Mouse (Mus musculus) layer of hippocampus, postnatal 10 days (tissue): ENCODE measurements around the gene Fam186b. TPM values are rescaled to one million over a fixed set of nuclear protein-coding genes. Genes with fewer than 3 reads are reported as not detected.

Source experiments
- DNase-seq, 2 experiments: peaks; one replicate each; pipeline ENCODE4 v3.0.0; 2021; ENCODE audit warnings: low spot score in 2 of 2
- total RNA-seq, 2 experiments: library from RNA; stranded (reverse); gene quantifications; 2 replicates each; pipeline ENCODE4 v1.2.3; 2021

The Fam186b gene
- total RNA-seq, 2 experiments from 2014 or later: 2.0 to 2.1 TPM

DNA sequence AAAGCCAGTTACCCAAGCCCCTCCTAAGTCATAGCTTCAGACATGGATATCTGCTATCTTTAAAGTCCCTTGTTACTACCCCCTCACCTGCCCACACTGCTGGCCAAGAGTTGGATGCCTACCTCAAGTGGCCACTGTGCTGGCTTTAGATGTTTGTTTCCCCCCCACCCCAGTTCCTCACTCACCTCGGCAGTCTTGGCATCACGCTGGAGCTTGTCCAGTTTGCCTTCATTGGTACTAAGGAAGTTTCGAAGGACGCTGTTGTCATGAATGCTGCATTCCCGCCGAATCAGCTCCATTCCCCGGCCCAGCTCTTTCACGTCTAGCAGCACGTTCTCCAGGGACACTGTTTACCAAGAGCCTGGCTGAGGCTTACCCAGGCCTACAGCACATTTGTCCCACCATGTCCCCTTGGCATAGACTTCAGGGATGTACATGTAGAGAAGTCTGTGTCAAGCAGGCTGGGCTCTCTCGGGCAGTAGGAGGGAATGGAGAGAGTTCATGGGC lies 24.5 kb upstream of the Fam186b start:
- no peak for DNase-seq

DNA sequence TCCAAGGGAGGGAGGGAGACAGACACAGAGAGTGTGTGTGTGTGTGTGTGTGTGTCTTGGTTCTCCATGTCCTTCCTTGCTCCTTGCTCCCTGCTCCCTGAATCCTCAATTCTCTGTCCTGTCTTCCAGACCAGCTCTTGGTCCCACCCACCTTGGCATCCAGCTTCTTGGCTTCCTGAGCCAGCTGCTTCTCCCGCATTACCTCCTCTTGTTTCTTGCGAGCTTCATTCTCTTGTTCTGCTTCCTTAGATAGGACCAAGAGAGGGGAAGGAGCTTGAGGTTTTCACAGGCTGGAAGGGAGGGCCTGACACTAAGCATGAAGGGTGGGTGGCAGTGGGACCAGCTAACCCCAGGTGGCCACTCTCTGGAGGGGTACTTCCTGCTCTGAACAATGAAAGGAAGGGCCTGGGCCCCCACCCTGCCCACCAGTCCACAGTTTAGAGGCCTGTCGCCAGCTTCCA lies 23.8 kb upstream of the Fam186b start:
- DNase-seq: no peak

DNA sequence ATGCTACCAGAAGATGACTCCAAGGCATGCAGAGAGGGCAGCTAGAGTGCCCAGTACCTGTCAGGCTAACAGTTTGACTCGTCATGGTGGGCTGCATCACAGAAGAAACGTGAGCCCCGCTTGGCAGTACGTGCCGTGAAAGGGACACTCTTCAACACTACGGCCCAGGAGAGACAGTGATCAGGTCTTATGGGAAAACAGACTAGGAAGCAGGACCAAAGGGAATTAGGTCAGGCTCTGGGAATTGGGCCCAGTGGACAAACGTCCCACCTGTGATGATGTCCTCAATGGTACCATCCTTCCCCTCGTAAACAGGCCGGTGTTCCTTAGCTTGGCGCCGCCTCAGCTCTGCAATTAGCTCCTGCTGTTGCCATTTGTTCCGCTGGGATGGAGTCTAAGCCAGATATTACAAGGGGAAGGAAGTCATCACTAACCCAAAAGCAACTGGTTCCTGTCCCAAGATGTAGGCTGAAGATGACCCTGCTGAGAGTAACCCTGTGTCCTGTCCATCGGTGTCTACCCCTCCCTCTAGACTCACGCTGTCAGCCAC lies 23.2 kb upstream of the Fam186b start:
- no peak for DNase-seq

DNA sequence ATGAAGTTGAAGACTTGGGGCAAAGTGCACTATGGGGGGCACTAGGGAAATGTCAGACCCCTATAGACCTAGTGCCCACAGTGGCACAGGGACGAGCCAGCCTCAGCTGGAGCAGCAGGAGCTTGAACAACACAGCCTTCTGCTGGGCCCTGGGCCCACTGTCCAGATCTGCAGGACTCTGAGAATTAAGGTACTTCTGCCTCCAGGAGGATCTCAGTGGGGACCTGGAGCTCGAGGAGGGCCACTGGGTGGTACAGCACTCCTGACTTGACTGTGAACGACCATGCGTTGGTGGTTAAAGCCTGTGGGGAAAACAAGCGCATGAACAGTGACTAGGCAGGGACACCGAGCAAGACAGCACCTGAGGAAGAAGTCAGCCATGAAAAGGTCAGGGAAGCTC lies 22.4 kb upstream of the Fam186b start:
- no peak for DNase-seq

DNA sequence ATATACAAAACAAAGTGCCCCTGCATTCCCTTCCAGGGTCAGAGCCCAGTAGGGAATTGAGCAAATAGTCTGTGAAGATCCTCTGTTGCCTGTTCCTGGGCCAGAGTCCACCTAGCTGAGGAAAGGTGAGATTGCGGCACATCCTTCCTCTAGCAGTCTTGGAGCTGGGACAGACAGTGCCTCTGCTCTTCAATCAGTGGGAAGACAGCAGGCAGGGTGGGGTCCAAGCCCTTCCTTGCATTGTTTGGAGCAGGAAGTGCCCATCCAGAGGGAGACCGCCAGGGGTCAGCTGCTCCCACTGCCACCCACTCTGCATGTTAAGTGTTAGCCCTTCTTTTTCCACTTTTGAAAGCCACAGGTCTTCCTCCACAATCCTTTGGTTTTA lies 21.6 kb upstream of the Fam186b start:
- peak in 1 of 2 experiments; percentile 38 for DNase-seq

DNA sequence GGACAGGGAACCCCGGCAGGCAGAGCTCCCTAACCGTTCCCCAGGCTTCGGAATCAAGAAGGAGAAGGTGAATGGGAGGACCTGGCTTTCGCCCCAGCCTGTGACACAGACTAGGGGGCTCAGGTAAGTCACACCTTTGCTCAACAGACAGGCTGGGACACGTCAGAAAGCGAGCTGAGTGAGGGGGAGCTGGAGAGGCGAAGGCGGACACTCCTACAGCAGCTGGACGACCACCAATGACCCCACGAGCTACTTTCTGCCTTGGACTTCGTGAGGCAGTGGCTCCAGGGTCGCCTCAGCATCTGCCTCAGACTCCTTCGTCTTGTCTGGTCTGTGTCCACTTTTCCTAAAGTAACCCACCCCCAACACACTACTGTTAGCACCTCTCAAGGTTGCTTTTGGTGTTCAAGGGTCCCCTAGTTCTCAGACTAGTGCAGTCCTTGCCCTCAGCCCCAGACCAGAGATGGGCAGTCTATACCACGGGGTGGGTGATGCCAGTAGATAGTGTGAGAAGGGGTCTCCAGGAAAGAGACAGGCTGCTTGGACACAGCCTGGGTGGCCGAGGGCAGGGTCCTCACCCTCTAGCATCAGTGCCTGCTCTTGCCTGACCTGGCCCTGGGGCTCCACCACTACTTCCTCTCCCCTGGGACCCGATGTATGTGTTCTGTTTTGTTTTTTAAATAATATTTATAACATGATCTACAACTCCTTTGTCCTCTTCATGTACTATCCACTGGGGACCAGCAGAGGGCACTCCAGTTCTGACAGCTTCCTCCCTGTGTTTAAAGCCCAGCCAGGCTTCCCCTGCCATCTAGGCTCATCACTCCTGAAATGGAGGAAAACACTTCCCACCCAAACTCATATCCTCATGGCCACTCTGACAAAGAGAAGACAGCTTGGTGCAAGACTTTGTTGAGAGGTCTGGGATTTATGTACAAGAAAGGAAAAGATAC lies 20.9 kb upstream of the Fam186b start:
- peak; percentile 85 to 89 for DNase-seq

DNA sequence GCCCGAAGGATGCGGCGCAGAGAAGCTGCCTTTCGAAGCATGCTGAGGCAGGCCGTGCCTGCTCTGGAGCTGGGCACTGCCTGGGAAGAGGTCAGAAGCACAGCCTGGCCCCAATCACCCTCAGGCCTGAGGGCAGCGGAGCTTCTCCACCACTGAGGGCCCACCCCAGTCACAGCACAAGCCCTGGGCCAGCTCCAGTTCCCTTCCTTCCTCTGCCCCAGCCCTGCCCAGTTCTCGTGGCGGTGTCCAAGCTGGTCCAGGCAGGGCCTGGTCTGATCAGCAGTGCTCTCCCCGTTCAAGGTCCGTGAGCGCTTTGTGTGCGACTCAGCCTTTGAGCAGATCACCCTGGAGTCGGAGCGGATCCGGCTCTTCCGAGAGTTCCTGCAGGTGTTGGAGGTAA lies 19.2 kb upstream of the Fam186b start:
- DNase-seq: no peak

DNA sequence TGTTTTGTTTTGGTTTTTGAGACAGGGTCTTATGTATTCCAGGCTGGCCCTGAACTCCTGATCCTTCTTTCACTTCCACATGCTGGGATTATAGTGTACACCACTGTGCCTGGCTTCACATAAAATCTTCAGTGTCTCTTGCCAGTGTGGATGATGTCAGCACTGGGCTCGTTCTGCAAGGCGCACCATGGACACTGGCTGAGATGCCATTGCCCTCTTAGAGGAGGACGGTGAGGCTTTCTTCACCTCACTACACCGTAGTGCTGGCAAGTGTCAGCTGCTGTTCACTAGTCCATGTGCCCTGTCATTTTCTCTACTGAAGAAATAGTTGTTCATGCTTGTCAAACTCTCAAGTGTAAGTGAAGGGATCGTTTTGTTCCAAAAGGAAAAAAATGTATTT lies 14.9 kb upstream of the Fam186b start:
- no peak for DNase-seq

DNA sequence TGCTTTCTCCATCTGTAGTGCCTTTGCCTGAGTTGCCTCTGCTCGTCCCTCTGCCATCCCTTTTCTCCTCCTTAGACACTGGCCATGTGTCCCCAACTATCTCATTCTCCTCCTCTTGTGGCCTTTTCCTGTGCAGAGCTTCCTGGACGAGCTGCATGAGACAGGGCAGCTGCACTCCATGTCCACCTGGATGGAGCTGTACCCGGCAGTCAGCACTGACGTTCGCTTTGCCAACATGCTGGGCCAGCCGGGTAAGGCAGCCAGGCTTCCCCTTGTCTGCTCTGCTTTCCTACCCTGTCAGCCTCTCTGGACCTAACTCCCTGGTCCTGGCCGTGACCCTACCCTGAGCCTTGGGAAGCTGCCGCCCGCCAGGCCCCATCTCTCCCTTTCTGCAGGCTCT lies 13.9 kb upstream of the Fam186b start:
- no peak for DNase-seq

DNA sequence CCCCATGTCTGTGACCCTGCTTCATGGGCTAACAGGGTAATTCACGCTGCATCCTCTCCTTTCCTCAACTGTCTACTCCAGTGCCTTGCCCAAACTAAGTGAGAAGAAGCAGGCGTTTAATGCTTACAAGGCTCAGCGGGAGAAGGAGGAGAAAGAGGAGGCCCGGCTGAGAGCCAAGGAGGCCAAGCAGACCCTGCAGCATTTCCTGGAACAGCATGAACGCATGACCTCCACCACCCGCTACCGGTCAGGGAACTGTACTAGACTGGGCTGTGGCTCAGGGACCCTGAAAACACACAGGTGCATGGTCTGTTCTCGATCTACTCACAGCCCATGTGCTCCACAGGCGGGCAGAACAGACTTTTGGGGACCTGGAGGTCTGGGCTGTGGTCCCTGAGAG lies 11.8 kb upstream of the Fam186b start:
- DNase-seq: no peak

DNA sequence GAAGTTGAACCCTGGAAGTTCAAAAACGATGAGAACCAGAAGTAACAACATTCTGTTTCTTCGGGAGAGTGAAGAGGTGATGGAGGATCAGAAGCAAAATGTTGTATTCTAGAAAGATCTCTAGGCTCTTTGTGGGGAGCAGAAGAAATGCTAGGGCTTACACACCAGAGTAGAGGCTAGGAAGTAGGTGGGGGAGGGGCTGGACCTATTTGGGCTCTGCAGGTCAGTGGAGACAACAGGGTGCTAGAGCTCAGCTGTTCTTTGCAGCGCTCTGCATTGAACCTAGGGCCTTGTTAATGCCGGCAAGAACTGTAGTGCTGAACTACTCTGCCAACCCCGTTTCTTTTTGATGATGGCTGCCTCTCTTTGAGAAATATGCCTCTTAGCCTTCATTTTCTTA lies 525 bp upstream of the Fam186b start:
- DNase-seq: no peak

DNA sequence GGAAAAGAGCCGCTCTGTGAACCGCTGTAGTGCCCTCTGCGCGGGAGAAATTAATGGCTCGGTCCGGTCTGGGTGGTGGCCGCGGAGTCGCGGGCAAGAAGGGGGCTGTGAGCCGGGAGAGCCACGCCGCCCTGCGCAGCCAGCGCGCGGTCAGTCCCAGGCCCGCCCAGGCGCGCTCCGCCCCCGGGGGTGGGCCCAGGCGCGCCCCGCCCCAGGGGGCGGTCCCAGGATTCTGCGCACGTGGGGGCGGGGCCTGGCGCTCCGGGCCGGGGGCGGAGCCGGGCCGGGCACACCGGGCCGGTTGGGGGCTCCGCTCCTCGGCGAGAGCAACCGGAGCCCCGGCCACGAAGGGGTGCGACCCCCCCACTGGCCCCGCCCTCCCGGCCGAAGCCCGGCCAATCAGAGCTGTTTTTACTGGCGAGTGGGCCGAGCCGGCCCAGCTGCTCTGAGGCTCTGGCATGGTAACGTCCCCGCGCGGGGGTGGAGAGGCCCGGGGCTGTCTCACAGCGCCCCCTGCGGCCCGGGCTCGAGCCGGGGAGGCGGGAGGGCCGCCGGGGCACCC lies 794 bp downstream of the Fam186b start, which contains the start of gene Prpf40b:
Prpf40b (plus strand) TSS at position 275 of the 562 bp plus-strand sequence.
- DNase-seq: peak; percentile 96 to 97

DNA sequence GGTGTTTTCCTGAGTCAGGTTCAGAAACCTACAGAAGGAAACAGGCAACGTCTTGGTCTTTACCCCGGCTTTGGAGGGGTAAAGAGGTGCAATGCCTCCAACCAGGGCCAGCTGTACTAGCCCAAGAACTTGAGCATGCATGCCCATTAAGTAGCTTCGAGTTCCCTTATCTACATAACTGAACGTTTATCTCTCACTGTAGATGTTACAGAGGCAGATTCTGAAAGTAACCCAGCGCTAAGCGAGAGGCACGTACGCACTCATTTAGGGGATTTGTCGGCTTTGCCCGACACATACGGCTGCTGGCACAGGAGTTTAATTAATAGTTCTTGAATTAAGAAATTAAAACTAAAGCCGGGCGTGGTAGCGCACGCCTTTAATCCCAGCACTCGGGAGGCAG lies 1.4 kb downstream of the Fam186b start:
- DNase-seq: no peak

DNA sequence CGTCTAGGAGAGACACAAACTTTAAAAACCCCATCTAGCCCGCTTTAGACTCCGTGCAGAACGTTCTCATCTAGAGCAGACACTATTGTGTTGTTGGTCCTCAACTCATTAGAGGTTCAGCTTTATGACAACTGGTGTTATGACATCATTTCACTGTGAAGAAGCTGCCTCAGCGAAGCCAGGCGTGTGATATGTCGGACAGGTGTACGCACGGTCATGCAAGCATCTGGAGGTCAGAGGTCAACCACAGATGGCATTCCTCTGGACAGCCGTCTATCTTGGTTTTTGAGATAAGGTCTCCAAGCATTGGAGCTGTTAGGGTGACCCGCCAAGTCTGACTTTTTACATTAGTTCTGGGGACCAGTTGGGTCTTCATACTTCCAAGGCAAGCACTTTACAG lies 5.1 kb downstream of the Fam186b start:
- DNase-seq: no peak

DNA sequence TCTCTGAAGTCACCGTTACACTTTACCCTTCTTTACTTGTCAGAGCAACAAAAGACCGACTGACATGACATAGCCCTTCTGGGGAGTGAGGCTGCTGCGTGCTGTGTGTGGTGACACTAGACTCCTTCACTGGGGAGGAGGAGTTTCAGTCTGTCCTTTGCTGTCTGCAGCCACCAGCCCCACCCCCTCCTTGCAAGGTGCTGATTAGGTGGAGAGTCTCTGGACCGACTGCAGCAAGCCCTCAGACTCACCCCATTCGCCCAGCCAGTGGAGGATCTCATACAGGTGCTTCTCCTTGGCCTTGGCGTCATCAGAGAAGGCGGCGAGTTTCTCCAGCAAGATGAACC lies 10.5 kb downstream of the Fam186b start:
- DNase-seq: no peak

DNA sequence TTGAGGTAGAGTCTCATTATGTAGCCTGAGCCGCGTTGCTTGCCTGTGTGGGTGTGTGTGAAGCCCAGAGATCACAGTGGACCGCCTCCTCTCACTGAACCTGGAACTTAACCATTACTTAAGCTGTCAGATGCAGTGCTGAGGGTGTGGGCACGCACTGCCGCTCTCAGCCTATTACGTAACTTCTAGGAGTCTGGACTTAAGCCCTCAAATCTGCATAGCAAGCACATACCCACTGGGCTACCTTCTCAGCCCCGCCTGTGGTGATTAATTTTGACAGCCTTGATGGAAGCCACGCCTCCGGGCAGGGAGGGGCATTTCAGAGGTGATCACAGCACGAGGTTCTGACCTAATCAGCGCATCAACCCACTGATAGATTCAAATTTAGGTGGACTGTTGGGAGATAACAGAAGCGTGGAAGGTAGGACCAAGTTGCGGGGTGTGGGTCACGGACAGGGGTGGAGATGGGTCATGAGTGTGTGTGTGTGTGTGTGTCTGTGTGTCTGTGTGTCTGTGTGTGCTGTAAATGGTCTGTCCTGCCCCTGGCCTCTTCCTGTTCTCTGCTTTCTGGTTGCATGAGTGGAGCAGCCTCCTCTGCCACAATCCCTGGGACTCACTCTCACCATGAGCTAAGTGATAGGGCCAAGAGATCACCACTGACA lies 11.0 kb downstream of the Fam186b start:
- no peak for DNase-seq

DNA sequence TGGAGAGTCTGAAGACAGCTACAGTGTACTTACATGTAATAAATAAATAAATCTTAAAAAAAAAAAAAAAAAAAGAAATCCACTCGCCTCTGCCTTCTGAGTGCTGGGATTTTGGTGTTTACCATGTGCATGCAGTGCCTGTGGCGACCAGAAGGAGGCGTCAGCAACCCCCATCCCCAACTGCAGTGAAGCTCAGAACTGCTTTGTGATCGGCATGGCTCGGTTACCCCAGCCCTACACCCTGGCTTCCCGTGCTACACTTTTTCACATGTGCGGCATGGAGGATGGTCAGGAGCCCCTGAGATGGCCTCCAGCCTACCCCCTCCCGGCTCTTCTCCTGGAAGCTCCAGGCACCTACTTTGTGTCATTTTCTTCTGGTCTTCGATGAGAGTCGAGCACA lies 12.2 kb downstream of the Fam186b start:
- DNase-seq: no peak

DNA sequence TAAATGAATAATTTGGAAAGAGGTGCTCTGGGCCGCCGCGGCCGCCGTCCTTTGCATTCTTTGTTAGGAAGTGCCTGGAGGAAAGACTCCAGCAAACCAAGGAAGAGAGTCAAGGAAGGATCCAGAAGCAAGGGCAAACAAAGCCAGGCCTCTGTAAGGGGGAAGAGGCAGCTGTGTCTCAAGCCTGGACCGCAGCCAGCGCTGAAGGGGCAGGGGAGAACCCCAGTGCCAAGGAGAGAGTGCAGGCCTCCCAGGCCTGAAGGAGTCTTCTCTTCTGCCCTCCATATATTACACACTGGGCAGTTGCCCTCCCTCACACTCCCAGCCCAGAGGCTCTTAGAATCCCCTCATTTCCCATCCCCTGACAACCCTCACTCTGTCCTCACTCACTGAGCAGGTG lies 17.4 kb downstream of the Fam186b start:
- DNase-seq: peak in 1 of 2 experiments; percentile 20

DNA sequence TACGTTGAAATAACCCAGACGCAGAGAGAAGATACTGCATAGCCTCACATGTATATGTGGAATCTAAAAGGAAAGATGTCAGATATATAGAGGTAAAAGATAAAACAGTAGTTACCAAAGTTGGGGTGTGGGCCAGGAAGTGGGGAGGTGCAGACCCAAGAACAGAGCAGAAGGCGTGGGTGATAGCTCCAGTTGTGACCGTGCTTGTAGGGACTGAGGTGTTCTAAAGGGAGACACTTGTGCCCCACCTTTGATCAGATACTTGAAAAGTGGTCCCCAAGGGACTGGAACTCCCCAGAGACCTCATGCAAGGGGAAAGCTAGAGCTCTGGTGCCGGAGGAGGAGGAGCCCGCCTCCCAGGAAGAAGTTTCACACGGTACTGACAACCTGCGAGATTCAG lies 19.6 kb downstream of the Fam186b start:
- DNase-seq: no peak

DNA sequence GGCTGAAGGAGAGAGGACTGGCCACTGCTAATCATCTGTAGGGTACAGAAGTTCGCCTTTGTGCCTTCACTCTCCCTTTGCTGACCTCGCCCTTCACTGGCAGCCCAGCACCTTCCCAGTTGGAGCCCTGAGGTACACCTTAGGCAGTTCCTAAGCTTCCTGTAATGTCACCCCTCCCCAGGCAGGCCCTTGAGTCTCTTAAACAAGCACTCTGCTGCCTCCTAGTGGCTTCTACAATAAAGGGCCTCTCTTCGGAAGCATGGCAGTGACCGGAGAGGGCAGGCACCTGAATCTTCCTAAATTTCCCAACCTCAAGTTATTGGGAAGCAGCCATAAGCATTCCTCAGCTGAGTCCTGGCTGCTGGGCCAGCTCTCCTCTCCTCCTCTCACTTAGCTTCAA lies 30.0 kb downstream of the Fam186b start:
- DNase-seq: peak; percentile 66 to 74

DNA sequence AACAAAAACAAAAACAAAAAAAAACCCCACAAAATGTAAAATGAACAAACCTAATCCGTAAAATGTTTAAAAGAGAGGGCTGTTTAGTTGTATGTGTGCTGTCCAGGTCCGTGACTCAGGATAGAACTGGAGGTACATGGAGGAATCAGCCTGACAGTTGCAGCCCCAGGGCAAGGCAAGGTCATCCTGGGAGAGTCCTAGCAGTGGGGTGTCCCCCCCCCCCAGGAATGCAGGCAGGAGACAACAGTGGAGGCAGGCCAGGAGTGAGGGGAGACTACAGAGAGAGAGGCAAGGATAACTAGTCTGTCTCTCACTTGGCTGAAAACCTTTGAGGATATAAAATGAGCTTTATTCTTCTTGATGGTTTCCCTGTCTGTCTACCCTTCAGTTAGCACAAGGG lies 31.3 kb downstream of the Fam186b start:
- DNase-seq: no peak

DNA sequence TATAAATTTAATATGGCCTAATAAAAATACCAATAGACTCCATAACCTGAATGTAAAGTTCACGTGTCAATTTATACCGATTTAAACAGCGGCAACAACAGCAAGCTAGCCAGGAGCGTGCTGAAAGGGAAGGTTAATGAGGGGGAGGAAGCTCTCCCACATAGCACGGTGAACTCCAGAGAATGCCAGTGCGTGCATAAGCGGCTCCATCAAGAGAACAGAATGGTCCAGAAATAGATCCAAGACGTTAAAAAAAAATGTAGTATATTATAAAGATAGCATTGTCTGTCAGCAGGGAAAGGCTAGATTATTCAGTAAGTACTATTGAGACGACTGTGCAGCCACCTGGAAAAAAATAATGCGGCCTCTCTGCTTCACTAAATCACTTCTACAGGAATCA lies 33.0 kb downstream of the Fam186b start:
- no peak for DNase-seq
